Mouse (Mus musculus): ENCODE results near the gene Ofcc1.

DNA sequence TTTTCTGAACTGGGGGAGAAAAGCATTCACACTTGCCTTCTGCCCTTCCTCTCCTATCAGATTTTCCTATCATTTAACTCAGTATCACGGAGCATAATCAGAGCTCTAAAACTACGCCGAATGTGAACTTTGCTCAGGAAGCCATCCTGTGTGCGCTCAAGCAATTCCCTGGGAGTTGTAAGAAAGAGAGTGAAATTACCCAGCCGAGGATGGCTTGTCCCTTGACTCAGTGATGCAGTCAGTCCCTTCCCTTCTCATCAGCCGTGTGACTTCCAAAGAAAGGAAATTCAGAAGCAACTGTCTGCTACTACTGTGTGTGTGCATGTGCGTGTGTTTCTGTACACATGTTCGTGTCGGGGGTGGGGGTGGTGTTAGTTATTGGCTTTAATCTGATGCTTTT lies 93.7 kb downstream of the Ofcc1 start:
- TF ChIP-seq CTCF (IDR thresholded peaks at IDR 0.05; ENCODE audit: insufficient read depth, low read length) (no peak), POLR2A (IDR thresholded peaks at IDR 0.05; ENCODE audit: borderline replicate concordance, extremely low read depth, low read depth, low read length) (no peak)
